Mouse (Mus musculus) 416B (cell line): ENCODE data around the gene Unc79.

Source experiments
- DNase-seq: peaks from one replicate; pipeline ENCODE4 v3.0.0; 2011; ENCODE audit warnings: low read depth

Unc79 gene

GRCm38 (mm10) chr12:103041401-103041800, 92.7 kb downstream of the Unc79 start:
- no peak for DNase-seq

GRCm38 (mm10) chr12:103042711-103043110, 94.1 kb downstream of the Unc79 start:
- no peak for DNase-seq

- no peak for DNase-seq
Observed at GRCm38 (mm10) chr12:103044422-103044821, 95.8 kb downstream of the Unc79 start.

GRCm38 (mm10) chr12:103049865-103050264, 101.2 kb downstream of the Unc79 start:
- DNase-seq: no peak

GRCm38 (mm10) chr12:103059321-103060053, 110.8 kb downstream of the Unc79 start:
- DNase-seq: no peak

- DNase-seq: no peak
Observed at GRCm38 (mm10) chr12:103060791-103061190, 112.1 kb downstream of the Unc79 start.

GRCm38 (mm10) chr12:103062133-103062532, 113.5 kb downstream of the Unc79 start:
- DNase-seq: no peak

GRCm38 (mm10) chr12:103064944-103065343, 116.3 kb downstream of the Unc79 start:
- peak; percentile 71 for DNase-seq

GRCm38 (mm10) chr12:103068161-103068560, 119.5 kb downstream of the Unc79 start:
- DNase-seq: no peak

GRCm38 (mm10) chr12:103069565-103069964, 120.9 kb downstream of the Unc79 start:
- no peak for DNase-seq

GRCm38 (mm10) chr12:103073953-103074352, 125.3 kb downstream of the Unc79 start:
- no peak for DNase-seq

GRCm38 (mm10) chr12:103078751-103079150, 130.1 kb downstream of the Unc79 start:
- no peak for DNase-seq

- DNase-seq: no peak
Observed at GRCm38 (mm10) chr12:103080055-103080454, 131.4 kb downstream of the Unc79 start.

- DNase-seq: no peak
Observed at GRCm38 (mm10) chr12:103091831-103092230, 143.2 kb downstream of the Unc79 start.

- no peak for DNase-seq
Observed at GRCm38 (mm10) chr12:103095160-103095559, 146.5 kb downstream of the Unc79 start.

GRCm38 (mm10) chr12:103099185-103099584, 150.5 kb downstream of the Unc79 start:
- DNase-seq: peak; percentile 89

- DNase-seq: peak; percentile 16
Observed at GRCm38 (mm10) chr12:103100088-103100487, 151.4 kb downstream of the Unc79 start.

GRCm38 (mm10) chr12:103103041-103103440, 154.4 kb downstream of the Unc79 start:
- no peak for DNase-seq

GRCm38 (mm10) chr12:103103601-103104000, 154.9 kb downstream of the Unc79 start:
- peak; percentile 42 for DNase-seq

- no peak for DNase-seq
Observed at GRCm38 (mm10) chr12:103109301-103109700, 160.6 kb downstream of the Unc79 start.

- DNase-seq: peak; percentile 7
Observed at GRCm38 (mm10) chr12:103116639-103117038, 168.0 kb downstream of the Unc79 start.

- no peak for DNase-seq
Observed at GRCm38 (mm10) chr12:103117517-103118193, 169.0 kb downstream of the Unc79 start.

GRCm38 (mm10) chr12:103121928-103122327, 173.3 kb downstream of the Unc79 start:
- no peak for DNase-seq

- no peak for DNase-seq
Observed at GRCm38 (mm10) chr12:103123861-103124260, 175.2 kb downstream of the Unc79 start.
